Mouse (Mus musculus): ENCODE measurements around the gene Nkx2-1. TPM values are rescaled to one million over a fixed set of nuclear protein-coding genes. Genes with fewer than 3 reads are reported as not detected.
"Not testable (repeated sequence)": the region's sequence is repeated elsewhere in the genome, so short reads cannot be mapped to it uniquely, and the experiment has no call there.

Nkx2-1 gene
- total RNA-seq (2021), result not detected
- long read RNA-seq, experiment 1, result 0 reads
- long read RNA-seq, experiment 2, result 0 reads

DNA sequence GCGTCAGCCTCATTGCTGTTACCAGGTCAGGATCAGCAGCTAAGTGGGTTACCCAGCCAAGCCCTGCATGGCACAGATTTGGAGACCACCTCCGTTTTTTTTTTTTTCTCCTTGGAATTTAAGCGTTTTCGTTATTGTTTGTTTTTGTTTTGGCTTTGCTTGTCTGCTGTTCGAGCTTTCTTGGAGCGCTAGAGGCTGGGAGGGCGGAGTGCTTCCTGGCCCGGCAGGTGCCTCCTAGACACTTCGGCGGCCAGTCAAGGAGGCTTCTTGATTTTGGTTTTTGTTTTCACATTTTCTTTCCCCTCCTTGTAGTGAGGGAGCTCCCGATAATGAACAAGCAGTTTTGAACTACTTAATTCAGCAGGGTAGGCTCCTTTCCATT is at the start of gene Nkx2-1:
Gene Nkx2-1, minus strand, starts transcription at position 25 of the 382 bp plus-strand sequence.
- DNase-seq, result no peak

DNA sequence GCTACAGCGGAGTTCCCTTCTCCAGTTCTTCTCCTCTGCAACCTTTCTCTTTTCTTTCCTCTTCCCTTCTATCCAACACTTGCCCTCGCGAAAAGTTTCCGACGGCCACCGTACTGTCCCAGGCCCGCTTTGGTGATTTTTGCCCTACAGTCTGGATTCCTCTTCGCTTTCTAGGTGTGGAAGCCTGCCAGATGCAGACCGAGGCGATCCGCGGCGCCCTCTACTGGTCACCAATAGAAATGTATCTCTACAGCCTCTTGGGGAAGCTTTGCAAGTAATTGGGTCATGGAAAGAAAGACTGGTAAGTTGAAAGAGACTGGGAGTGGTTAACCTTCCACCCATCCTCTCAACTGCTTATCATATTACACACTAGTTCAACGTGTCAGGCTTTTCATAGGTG is 4.4 kb upstream of the Nkx2-1 start:
- no peak for DNase-seq

DNA sequence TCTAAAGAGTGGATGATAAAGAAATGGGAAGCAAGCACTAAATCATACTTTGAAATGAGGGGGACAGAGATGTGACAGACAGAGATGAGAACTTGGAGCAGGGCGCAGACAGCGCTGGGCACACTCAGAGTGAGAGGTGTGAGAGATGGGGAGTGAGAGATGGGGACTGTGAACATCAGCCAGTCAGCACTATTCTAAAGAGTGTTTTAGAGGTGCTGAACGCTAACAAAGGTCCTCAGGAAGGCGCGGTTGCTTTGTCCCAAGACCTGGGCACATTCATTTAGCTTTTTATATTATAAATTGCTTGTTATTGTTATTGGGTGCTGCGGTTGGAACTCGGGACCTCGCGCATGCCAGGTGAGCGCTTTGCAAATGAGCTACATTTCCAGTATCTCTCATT is 3.9 kb upstream of the Nkx2-1 start:
- no peak for DNase-seq

DNA sequence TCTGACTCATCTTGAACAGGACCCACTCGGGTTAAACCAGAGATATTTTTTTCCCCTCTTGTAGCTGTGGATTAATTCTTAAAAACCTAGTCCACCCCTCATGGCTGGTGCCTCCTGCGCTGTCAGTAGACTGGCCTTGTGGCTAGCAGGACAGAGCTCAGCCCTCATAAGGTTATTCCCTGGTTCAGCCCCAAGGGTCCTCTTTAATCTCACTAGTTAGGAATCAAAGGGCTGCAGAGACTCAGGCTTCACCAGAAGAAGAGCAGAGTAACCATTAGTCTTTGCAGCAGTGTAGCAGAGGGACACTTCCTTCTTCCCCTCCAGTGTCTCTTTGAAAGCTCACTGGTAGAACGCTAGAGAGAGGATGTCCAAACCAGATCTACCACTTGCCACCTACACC is 1.9 kb upstream of the Nkx2-1 start:
- no peak for DNase-seq

- DNase-seq, result no peak
Measured at GRCm38 (mm10) chr12:56537931-56538330, 1.2 kb upstream of the Nkx2-1 start.

DNA sequence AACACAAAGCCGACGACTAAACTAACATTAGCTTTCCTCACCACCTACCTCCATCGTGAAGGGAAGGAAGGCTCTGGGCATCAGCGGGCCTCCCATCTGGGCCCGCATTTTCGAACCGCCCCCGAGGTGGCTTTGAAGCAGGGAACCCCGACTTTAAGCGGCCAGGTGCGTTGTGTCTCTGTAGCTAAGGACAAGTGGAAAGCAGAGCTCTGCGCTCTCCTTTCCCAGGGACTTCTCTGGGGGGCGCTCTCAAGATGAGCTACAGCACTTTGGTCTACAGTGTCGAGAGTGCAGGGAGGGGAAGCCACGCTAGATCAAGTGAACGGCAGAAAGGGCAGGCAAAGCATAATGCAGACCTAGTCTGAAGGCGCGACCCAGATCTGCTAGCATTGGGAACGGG is 634 bp upstream of the Nkx2-1 start:
- DNase-seq, result no peak

DNA sequence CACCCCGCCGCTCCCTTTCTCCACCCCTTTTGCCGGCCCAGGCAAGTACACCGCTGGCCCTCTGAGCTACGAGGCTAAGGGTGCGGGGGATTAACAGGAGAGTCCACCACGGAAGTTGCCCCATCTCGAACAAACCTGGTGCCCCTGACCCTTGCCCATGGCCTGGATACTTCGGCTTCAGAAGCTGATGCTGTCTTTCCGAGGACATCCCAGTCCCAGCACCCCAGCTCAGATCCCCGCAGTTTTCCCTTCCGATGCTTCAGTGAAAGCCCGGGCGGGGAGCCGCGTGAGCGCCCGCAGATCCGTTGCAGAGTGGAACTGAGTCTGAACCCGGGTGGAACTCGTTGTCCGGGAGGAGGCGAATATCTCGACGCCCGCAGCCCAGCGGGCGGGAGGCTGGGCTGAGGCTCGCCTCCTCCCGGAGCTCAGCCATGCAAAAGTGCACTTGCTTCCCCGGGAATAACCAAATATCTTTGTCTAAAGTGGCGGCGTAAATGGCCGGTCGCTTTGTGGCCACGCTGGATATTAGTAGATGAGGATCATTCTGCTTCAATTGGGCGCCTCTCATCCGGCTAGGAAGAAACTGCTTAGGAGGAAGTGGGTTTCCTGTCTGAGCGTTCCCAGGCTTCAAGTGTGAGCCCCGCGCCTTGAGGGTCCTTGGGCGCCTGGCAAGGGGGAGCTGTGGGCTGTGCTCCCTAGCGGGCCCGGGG is 379 bp downstream of the Nkx2-1 start:
- no peak for DNase-seq

DNA sequence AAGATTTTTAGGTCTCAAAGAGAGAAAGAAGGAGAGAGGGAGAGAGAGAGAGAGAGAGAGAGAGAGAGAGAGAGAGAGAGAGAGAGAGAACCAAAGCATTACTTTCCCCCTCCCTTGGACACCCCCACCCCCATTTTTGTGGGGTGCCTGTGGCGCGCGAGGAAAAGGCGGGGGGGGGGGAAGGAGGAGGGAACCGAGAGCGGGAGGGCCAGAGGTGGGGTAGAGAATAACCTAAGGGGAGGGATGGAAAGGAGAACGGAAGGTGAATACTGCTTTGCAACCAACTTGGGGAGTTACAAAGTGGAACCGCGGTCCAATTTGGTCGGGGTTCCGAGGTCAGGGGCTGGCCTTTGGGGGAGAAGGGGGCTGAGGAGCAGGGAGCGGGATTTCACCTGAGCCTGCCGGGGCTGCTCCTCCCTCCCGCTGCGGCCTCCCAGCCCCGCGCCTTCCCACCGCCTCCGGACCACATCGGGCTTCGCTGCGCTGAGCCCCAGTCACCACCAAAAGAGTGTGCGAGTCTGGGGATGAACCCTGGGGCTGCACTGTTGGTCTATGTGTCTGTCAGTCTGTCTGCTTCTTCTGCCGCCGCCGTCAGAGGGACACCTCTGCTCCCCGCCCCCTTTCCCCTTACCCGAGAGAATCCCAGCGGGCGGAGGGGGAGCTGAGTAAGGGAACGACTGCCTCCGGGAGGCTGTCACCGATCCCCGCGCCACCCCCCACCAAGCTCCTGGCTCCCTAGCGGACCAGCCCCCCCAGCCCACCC is 1.1 kb downstream of the Nkx2-1 start:
- no peak for DNase-seq

GRCm38 (mm10) chr12:56534651-56535326 is 1.9 kb downstream of the Nkx2-1 start:
- no peak for DNase-seq

DNA sequence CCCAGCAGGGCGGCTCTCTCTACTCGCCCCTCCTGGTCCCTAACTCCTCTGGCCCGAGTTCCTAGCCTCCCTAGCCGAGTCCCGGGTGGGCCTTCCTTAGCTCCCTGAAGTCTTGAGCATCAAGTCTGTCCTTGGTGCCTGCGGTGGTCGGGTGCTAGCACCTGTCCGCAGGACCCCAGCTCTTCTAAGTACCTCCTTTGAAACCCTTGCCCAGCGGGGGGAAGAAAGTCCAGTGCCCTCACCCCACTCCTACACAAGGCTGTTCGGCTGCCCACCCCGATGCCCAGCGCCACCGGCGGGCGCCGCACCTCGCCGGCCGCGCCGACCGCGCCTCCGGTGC is 2.4 kb downstream of the Nkx2-1 start:
- DNase-seq, result no peak

DNA sequence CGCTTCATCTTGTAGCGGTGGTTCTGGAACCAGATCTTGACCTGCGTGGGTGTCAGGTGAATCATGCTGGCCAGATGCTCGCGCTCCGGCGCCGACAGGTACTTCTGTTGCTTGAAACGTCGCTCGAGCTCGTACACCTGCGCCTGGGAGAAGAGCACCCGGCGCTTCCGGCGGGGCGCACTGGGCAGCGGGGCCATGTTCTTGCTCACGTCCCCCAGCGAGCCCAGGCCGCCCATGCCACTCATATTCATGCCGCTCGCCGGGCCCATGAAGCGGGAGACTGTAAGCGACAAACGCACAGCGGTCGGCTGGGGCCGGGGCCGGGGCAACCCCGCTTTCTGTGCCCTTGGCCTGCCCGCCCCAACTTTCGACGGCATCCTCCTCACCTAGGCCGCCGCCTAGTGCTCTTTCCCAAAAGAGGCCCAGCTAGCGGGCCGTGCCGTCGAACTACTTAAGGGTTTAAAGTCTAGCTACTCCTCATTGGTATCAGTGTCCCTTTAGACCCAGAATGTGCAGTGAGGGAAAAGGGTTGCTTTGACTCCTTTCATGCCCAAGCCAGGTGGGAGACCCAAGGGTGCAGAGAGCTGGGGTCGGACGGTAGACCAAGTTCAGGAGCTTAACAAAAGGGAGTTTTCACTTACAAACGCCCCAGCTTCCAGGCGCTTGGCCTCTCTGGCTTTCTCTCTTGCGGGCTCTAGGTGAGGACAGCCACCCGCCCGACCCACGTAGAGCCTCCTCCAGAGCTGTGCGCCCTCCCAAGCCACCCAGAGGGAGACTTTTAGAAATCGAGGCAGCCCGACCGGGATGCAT is 3.0 kb downstream of the Nkx2-1 start:
- no peak for DNase-seq

DNA sequence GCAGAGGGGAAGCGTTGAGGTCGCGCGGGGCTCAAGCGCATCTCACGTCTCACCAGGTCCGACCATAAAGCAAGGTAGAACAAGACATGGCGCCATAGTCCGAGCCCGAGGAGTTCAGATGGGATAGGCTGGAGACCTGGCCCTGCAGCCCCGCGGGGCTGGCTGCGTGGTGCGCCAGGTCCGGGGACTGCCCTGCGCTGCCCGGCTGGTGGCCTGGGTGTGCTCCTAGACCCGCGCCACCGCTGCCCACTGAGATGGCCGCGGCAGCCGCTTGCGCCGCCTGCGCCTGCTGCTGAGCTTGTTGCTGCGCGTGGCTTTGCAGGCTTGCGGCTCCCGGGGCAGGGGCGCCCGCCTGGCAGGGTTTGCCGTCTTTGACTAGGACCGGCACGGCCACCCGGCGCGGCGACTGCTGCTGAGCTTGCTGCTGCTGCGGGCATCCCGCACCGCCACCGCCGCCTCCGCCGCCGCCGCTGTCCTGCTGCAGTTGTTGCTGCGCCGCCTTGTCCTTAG is 3.7 kb downstream of the Nkx2-1 start:
- no peak for DNase-seq

DNA sequence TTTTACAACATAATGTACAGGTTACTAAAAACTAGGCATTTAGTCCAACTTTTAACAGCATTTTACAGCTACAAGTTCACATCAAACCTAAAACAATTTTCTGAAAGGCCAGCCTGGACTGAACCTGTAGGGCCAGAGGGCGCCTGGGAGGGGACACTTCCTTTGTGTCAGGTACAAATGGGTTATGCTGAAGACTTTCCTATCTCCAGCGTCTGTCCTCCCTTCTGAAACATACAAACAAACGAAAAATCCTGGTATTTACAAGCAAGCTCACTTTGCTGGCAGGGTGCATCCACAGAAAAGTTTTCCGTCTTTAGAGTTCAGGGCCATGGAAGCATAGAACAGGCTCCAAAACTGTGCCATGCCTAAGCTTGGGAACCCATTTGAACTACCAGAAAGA is 4.6 kb downstream of the Nkx2-1 start:
- DNase-seq, result no peak

DNA sequence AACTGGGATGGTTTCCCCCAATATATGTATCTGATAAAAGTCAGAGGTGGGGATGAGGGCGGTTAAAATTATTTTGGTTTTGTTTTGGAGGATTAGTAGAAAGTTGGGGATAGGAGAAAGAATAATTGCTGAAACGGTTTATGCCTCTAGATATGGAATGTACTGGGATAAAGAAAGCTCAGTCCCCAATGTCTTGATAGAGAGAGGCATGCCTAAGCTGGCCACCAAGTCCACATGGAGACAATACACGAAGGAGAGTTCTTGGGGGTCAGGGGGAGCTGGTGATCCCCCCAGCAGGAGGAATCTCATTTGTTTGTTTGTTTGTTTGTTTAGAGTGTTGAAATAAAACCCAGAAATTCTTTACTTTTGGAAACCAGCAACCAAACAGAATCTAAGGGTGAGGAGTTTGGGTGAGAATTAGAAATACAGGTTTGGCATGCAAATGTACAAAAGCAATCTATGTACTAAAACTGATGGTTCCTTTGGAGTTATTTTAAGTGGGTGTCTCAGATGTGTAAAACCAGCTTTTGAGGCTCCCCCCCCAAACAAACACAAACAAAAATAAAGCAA is 5.6 kb downstream of the Nkx2-1 start:
- no peak for DNase-seq

DNA sequence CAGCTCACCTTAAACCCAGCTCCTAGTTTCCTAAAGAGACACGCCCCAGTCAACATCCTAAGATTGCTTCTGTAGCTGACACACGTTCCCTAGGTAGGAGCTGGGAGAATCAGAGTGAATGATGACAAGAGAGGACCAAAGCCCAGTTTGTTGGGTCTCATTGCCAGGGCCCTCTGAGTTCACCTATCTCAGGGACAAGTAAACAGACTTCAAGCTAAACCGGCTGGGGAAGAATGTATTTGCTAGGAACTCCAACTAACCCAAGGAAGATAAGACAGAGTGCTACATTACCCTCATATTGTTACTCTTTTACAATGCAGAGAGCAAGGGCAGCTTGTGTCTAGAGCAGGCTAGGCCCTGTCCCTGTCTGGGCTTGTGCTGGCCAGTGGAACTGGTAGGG is 6.8 kb downstream of the Nkx2-1 start:
- DNase-seq, result no peak

DNA sequence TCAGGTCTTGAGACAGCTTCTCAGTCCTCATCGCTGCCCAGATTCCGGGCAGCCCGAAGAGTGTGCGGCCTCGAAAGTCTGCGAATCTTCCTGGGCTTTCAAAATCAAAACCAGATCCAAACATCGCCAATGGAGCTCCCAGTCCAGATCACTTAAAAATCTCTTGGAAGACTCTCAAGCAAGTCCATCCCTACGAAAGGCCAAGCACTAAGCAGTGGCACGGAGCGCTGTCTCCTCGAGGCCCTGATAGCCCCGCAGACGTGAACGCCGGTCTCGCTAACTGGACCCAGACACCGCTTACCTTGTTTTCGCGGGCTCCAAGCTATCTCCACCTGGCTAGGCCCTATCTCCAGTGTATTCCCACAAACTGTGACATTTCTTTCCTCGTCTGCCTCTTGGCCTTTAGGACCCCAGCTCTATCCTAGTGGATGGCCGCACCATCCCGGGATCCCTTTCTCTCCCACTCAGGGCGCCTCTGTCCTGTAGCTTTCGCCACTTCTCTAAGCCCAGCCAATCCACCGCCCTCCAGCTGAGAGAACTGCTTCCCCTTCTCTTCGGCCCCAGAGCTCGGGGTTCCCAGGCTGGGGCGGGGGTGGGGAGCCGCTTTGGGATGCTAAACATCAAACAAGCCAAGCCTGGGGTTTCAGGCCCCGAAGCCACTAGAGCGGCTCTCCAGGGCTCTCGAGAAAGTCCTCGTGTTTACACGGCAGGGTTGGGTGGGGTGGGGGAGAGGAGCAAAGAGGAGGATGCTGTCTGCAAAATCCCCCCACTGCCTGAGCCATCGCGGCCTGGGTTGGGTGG is 7.6 kb downstream of the Nkx2-1 start:
- no peak for DNase-seq

DNA sequence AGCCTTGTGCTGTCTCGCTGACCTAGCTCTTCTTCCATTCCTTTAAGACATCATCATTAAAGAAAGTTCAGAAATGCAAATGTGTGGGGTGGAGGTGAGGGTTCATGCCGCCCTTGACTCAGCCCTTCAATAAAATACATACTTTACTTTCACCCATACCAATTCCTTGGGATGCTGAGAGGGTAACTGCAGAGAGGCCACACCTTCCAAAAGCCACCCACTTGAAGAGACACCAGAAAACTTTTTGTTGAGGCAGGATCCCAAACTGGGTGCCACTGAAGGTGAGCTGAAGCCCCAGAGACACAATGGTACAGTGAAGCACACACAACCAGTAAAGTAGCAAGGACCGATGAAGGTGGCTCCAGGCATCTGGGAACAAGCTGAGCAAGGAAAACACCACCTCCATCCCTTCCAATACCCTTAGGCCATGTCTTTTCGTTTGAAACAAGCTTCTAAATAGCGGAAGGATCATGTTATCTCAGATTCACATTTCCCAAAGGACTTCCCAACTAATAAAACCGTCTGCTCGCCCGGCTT is 8.6 kb downstream of the Nkx2-1 start:
- DNase-seq, result no peak

GRCm38 (mm10) chr12:56527071-56527470 is 9.6 kb downstream of the Nkx2-1 start:
- DNase-seq, result no peak

GRCm38 (mm10) chr12:56525219-56525797 is 11.4 kb downstream of the Nkx2-1 start:
- DNase-seq, result not testable (repeated sequence)

GRCm38 (mm10) chr12:56524201-56524600 is 12.5 kb downstream of the Nkx2-1 start:
- no peak for DNase-seq

All from gastrocnemius, postnatal 25 days (tissue).